Mouse (Mus musculus) layer of hippocampus, adult 2 months (tissue): ENCODE measurements at regions not wholly inside any gene's neighbourhood (a gene's known extent, or its start where the extent isn't known, plus 50 kb on each side); places are given as distances from the start of the nearest gene placed in this dataset.

Source experiments
- DNase-seq, 2 experiments: peaks; one replicate each; pipeline ENCODE4 v3.0.0; 2022; ENCODE audit warnings: low spot score in 2 of 2
- H3K27ac ChIP-seq: fragments of 200-600 bp; 2 replicates; pipeline ENCODE4 v1.8.1; 2022
- H3K4me3 ChIP-seq: fragments of 200-600 bp; 2 replicates; pipeline ENCODE4 v1.8.1; 2022; ENCODE audit warnings: mild to moderate bottlenecking
- CTCF ChIP-seq: fragments of 200-600 bp; conservative IDR thresholded peaks from 2 replicates; pipeline ENCODE4 v1.8.1; 2022; ENCODE audit warnings: antibody characterized with exemption, mild to moderate bottlenecking, moderate library complexity

- TF ChIP-seq CTCF, result no peak
- H3K27ac ChIP-seq, result no peak overlapping the region
- no peak overlapping the region for H3K4me3 ChIP-seq
- no peak for DNase-seq
Measured at GRCm38 (mm10) chr11:24258340-24258739, 180.5 kb downstream of the Bcl11a start.

DNA sequence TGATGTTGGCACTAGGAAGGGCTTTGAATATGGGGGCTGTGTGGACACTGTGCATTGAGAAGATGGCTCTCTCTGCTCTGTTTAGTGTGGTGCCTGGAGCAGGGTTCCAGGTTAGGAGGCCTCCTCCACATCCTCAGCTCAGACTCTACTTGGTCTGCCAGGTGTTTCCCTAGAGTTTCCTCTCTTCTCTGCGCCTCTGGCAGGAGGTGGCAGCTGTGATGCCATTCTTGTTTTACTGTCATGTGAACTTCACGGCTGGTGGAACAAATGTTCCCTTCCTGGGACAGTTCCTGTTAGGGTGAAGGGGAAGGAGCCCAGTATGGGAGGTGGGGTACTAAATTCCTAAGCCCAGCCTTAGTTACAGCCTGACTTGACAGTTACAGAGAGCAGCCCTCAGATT is 181.8 kb downstream of the Bcl11a start:
- no peak overlapping the region for H3K4me3 ChIP-seq
- no peak for TF ChIP-seq CTCF
- no peak for DNase-seq
- no peak overlapping the region for H3K27ac ChIP-seq

- Histone ChIP-seq H3K27ac (no peak overlapping the region), H3K4me3 (no peak overlapping the region)
- no peak for TF ChIP-seq CTCF
- DNase-seq, result no peak
Measured at GRCm38 (mm10) chr11:24269046-24269445, 191.2 kb downstream of the Bcl11a start.

GRCm38 (mm10) chr11:24281628-24282027 is 203.8 kb downstream of the Bcl11a start:
- no peak for TF ChIP-seq CTCF
- H3K4me3 ChIP-seq, result no peak overlapping the region
- H3K27ac ChIP-seq, result no peak overlapping the region
- no peak for DNase-seq

DNA sequence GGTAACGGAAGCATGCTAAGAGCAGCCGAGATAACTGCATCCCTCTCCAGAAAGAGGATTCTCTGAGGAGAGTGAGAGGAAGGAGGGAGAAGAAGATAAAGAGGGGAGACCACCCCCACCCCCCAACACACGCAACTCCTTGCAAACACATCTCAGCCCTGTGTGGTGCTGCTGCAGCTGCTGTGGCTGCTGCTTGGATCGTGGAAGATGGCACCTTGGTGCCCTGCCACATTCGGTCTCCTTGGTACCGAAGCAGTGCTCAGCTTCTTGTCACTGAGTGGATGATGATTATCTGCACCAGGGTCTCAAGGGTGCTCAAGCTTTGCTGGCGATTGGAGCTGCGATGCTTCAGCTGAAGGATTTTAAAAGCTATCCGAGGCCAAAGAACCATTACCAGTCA is 204.7 kb downstream of the Bcl11a start:
- DNase-seq, result no peak
- Histone ChIP-seq H3K27ac (no peak overlapping the region), H3K4me3 (no peak overlapping the region)
- no peak for TF ChIP-seq CTCF

DNA sequence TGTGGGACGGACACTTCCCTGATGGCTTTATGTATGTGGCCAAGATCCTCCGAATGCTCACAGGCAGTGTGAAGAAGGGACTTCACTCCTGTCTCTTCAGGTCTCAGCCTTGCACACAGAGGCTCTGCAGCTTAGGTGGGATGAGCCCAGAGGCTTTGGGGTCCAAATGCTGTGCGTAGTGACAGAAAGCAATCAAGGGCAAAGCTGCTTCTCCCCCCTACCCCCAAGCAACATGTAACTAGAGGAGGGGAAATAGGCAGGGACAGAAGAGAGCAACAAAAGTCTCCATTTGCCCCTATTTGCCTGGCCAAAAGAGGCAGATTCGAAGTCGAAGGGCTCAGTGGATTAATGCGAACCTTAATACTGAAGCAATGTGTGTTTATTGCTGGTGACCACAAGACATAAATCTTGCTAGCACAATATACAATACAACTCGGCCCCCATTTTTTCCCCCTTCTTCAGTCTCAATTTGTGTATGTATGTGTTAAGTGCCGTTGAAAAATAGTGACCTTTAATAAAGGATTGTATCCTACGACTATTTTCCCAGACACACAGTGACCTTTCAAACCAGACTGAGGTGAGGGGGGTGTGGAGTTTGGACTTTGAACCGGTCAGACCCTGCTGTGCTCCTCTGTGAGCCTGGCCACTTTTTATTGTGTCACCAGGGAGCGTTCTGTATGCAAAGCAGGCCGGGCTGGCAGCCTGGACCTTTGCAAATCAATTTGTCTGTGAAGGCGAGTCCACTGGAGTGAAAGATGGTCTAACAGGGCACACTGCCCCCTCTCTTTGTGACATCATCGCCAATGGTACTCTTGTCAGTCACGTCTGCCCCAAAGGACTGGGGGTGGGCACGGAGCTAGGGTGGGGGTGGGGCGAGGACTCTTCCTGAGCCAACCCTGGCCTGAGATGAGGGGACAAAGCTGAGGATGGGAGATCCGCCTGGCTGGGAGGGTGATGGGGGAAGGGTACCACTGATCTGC is 208.6 kb downstream of the Bcl11a start:
- DNase-seq, result no peak
- no peak for TF ChIP-seq CTCF
- H3K27ac ChIP-seq, result no peak overlapping the region
- H3K4me3 ChIP-seq, result no peak overlapping the region

DNA sequence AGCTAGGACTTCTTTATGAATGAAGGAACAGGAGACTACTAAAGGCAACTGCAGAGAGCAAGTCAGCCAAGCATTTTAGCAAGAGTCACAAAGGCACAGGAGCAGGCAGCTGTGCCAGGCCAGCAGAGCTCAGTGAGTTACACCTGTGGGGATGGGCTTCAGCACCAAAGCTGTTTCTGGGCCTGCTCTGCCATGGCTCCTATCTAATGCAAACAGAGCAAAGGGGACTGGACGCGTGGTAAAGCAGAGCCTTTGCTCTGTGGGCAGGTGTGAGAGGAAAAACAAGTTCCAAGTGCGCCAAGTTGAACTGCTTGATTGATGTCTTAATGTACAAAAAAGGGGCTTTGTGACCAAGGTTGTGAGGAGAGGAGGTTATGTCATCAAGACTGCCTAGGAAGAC is 215.4 kb downstream of the Bcl11a start:
- no peak for DNase-seq
- no peak overlapping the region for H3K27ac ChIP-seq
- no peak overlapping the region for H3K4me3 ChIP-seq
- TF ChIP-seq CTCF, result no peak

DNA sequence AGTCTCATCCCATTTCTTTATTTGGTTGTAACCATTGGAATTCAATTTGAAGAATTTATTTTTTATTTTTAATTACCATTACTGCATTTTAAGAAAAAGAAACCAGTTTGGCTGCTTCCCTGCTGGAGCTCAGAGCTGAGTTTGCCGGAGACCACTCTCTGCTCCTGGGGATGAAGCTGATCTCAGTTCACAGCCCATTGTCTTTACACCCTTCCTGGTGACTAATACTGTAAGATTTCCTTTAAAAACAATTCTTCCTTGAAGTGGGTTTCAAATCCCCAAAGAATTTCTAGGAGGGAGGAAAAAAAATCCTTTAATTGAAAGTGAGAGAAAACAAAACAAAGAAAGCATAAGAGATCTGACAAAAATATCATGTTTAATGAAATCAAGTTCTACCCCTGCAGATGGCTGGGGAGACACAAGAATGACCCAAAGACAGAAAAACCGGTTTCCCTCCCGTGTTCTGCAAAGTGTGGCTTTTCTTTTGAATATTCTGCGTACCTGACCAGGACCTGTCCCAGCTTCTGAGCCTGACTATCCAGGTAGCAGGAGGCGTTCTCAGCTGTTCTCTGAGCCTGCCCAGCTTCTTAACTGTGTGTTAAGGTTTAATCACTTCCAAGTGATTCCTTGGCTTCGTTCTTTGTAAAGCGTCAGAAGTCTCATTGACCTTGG is 216.1 kb downstream of the Bcl11a start:
- TF ChIP-seq CTCF, result no peak
- DNase-seq, result no peak
- Histone ChIP-seq H3K27ac (no peak overlapping the region), H3K4me3 (no peak overlapping the region)

DNA sequence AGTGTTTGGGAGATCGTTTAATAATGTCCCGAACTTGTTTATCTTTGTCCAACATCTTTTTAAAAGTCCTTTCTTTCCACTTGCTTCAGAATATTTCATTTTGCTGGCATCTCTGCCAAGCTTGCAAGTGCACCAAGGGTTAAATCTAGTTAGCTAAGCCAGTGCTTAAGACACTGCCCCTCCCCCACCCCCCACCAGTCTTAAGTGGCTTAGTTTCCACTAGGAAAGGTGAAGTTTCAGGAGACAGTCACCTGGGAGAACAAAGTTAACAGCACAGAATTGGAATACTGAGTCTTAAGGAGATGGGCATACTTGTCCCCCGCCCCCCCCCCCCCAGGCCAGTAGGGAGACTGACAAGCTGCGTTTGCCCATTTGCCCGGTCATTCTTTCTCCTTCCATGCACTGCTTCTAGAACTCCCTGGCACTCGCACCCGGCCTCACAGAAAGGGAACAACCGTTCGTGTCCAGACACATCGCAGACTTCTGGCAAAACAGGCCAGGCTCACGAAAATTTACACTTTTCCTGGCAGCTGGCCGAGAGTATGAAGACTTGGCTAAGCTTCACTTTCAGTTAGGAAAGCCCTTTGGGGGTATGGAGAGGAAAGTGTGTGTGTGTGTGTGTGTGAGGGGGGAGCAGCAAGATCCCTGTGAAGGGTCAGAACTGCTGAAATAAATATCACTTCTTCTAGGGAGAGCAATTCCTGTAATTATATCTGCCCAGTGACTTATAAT is 219.2 kb downstream of the Bcl11a start:
- DNase-seq, result no peak
- TF ChIP-seq CTCF, result no peak
- Histone ChIP-seq H3K4me3 (no peak overlapping the region), H3K27ac (no peak overlapping the region)

DNA sequence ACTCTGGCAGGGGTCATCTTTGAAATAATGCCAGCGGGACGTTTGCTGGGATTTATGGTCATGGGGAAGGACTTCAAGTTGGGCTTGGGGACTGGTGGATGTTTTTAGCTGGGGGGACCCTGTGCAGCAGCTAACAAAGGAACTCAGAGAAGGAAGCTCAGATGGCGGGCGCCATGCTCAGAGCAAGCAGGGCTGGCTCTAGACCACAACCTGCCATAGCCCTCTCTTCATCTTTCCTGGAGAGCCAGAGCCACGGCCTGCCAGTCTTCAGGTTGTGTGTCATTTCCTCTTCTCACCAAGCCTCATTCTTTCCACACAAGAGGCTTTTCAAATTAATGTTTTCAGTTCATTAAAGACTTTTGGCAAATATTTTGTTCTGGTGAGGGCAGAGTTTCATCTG is 219.9 kb downstream of the Bcl11a start:
- TF ChIP-seq CTCF, result no peak
- DNase-seq, result no peak
- no peak overlapping the region for H3K4me3 ChIP-seq
- H3K27ac ChIP-seq, result no peak overlapping the region

DNA sequence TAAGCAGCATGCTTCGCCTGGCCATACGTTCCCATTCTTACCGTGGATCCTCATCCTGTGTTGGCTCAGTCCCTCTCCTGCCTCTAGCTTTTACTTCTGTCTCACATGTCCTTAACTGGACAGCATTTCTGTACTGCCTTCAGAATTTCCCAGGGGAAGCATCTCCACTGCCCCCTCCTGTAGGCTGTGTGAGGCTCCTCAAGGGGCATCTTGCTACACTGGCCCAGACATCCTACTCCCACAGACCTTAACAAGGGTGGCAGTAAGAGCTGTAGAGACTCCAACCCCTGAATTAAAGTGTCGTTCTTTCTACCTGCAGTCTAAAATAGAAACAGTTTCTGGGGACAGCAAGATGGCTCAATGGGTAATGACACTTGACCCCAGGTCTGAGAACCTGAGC is 222.5 kb downstream of the Bcl11a start:
- Histone ChIP-seq H3K27ac (no peak overlapping the region), H3K4me3 (no peak overlapping the region)
- TF ChIP-seq CTCF, result no peak
- DNase-seq, result no peak

DNA sequence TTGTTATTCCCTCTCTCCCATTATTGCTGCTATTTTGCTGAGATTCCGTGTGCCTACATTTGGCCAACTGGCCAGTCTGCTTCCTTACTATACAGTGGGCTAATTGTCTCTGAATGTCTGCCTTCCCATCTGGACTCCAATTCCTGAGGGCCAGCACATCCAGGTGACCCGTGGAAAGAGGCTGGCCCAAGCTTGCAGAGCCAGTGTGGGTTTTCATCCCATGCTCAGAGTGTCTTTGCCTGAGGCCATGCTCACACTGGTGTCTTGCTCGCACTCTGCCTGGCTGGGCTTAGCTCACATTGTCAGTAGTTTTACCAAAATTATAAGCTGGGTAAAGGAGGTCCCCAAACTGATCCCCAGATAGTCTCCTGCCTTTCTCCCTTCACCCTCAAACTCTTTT is 223.3 kb downstream of the Bcl11a start:
- no peak for DNase-seq
- no peak for TF ChIP-seq CTCF
- Histone ChIP-seq H3K4me3 (no peak overlapping the region), H3K27ac (no peak overlapping the region)

- no peak for TF ChIP-seq CTCF
- H3K4me3 ChIP-seq, result peak overlapping the region; percentile 23; the same call in 1 of the 2 replicates
- no peak for DNase-seq
- no peak overlapping the region for H3K27ac ChIP-seq
Measured at GRCm38 (mm10) chr11:24305145-24305553, 227.3 kb downstream of the Bcl11a start.
